Mouse (Mus musculus): ENCODE measurements around the gene Olfr750.

Gene Olfr750

GRCm38 (mm10) chr14:51074335-51074734 is at the start of gene Olfr750:
Olfr750 (minus strand) TSS chr14:51074435.
- no peak for DNase-seq

GRCm38 (mm10) chr14:51113916-51114560 is 39.8 kb upstream of the Olfr750 start, which contains the start of gene Eddm3b:
Eddm3b (plus strand) TSS chr14:51114426.
- peak; percentile 52 for DNase-seq

GRCm38 (mm10) chr14:51113476-51113875 is 39.2 kb upstream of the Olfr750 start:
- DNase-seq: no peak

- DNase-seq: no peak
Measured at GRCm38 (mm10) chr14:51111966-51112365, 37.7 kb upstream of the Olfr750 start.

GRCm38 (mm10) chr14:51106449-51106967 is 32.3 kb upstream of the Olfr750 start:
- DNase-seq: no peak

GRCm38 (mm10) chr14:51104366-51104765 is 30.1 kb upstream of the Olfr750 start:
- no peak for DNase-seq

- peak; percentile 74 for DNase-seq
Measured at GRCm38 (mm10) chr14:51103217-51103616, 29.0 kb upstream of the Olfr750 start.

GRCm38 (mm10) chr14:51101284-51101683 is 27.0 kb upstream of the Olfr750 start:
- no peak for DNase-seq

GRCm38 (mm10) chr14:51098921-51099320 is 24.7 kb upstream of the Olfr750 start:
- no peak for DNase-seq

GRCm38 (mm10) chr14:51098300-51098699 is 24.1 kb upstream of the Olfr750 start:
- peak; percentile 95 for DNase-seq

- peak; percentile 66 for DNase-seq
Measured at GRCm38 (mm10) chr14:51095736-51096524, 21.7 kb upstream of the Olfr750 start.

- DNase-seq: no peak
Measured at GRCm38 (mm10) chr14:51094921-51095320, 20.7 kb upstream of the Olfr750 start.

- no peak for DNase-seq
Measured at GRCm38 (mm10) chr14:51094096-51094875, 20.1 kb upstream of the Olfr750 start.

GRCm38 (mm10) chr14:51093496-51093895 is 19.3 kb upstream of the Olfr750 start:
- DNase-seq: no peak

GRCm38 (mm10) chr14:51092073-51092620 is 17.9 kb upstream of the Olfr750 start:
- DNase-seq: no peak

GRCm38 (mm10) chr14:51090921-51091900 is 17.0 kb upstream of the Olfr750 start, which contains the start of the genes Rnase4 and Ang:
Rnase4 (plus strand) TSS chr14:51091077.
Ang (plus strand) TSS chr14:51091150.
- no peak for DNase-seq

- DNase-seq: peak; percentile 90
Measured at GRCm38 (mm10) chr14:51090077-51090781, 16.0 kb upstream of the Olfr750 start.

- no peak for DNase-seq
Measured at GRCm38 (mm10) chr14:51089674-51090076, 15.4 kb upstream of the Olfr750 start.

GRCm38 (mm10) chr14:51088970-51089673 is 14.9 kb upstream of the Olfr750 start:
- peak; percentile 99 for DNase-seq

Data from kidney, adult 9 months (tissue).